Mouse (Mus musculus) layer of hippocampus, adult 11-12 months (tissue): ENCODE measurements around the gene Thop1.

Experiments used
- DNase-seq: peaks from one replicate; pipeline ENCODE4 v3.0.0; 2022; ENCODE audit warnings: low spot score

The Thop1 gene

DNA sequence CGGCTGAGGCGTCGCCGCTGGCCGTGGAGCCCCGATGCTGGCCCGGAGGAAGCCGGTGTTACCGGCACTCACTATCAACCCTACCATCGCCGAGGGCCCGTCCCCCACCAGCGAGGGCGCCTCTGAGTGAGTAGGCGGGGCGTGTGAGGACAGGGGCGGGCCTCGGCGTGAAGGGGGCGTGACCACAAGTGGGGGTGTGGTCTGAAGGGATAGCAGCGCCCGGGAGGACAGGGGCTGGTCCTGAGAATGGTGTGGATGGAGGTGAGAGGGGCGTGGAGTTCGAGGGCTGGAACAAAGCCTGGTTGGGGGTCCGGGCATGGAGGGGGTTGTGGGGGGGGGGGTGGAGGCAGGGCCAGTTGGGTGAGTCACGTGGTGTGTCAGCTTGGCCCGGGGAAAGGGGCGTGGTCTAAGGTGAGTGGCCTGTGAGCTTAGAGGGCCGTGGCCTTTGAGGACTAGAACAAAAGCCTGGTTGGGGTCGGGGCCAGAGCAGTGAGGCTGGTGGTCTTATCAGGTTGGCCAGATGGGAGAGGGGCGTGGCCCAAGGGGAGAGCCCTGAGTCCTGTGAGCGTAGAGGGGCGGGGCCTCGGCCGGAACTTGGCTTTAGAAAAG, 36.4 kb downstream of the Thop1 start:
- peak; percentile 87 for DNase-seq

DNA sequence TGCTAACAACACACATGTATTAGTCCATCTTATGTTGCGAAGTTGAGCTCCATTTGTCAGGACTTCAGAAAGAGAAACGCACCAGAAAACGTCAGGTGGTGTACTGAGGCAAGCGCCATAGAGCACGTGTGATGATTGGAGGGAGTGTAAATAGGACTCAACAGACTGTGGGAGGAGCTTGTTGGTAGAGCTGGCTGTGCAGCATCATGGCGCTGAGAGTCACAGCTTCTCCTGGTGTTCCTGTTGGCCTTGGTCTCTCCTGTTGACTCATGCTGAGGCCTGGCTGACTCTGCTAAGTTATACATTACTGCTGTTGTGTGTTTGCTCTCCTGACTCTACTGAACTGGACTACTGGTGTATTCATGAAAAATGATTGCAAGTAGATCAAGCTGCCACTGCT, 43.1 kb downstream of the Thop1 start:
- DNase-seq: no peak

DNA sequence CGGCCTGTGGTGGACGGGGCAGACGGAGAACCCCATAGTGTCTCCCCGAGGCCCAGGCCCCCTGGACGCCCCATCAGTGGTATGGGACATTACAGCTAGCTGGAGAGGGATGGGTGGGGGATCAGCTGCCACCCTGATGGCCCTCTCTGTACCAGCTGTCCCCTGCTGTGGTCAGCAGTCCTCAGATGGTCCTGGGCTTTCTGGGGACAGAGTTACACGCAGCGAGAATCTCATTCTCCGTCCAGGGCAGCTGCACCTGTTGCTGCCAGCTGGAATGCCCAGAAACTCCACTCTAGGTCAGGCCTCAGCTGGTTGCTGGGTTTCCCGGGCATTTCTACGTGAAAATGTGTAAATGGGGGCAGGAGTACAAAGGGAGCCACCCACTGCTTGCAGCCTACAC, 49.8 kb downstream of the Thop1 start:
- DNase-seq: no peak

DNA sequence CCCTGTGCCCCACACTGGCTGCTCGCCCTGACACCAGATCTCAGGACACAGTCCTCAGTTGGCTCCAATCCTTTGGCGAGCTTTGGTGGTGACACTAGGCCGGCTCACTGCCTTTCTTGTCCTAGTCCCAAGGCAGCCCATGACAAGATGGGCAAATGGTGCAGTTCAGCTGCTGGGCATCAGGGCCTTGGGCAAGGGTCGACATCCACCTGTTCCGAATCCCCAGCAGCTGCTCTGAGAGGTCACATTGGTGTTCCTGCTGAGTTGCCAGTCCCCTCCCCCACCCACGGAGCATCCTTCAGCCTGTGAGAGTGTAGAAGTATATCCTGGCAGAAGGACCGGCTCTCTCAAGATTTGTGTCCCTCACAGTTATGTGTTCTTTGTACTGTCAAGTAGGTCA, 50.8 kb downstream of the Thop1 start:
- no peak for DNase-seq

DNA sequence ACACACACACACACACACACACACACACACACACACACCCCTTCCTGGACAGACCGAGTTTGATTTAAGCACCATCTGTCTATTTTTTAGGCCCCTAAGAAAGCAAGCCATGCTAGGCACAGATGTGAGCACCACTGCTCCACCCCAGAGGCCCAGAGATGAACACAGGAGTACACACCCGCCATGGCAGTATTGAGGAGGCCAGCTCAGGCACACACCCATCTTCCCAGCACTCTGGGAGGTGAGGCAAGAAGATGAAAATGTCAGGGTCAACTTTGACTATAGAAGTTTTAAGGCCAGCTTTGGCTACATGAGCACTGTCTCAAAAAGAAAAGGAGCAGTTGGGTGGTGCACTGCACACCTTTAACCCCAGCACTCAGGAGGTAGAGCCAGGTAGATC, 53.1 kb downstream of the Thop1 start:
- DNase-seq: no peak

DNA sequence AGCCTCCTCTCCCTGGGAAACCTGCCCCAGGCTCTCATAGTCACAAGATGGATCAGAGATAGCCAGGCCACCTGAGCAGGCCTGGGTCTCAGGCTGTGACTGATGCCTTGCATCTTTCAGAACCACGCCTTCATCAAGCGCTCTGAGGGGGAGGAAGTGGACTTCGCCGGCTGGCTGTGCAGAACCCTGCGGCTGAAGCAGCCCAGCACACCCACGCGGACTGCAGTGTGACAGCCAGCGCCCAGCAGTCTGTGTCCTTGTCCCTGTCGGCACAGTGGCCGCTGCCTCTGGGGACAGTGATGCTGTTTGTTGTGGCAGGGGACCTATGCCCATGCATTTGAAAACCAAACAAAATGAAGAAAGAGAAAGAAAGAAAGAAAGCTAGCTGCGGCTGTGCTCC, 53.7 kb downstream of the Thop1 start:
- DNase-seq: no peak
